Mouse (Mus musculus): Measurements from ENCODE around the gene Atp23.
A peak's percentile ranks its signal among the peaks of the same experiment; 100 is the strongest.

Atp23 gene

GRCm38 (mm10) chr10:126865284-126865683 lies 35.9 kb downstream of the Atp23 start:
- TF ChIP-seq NANOG (IDR thresholded peaks at IDR 0.05; ENCODE audit: borderline replicate concordance, low read length) (no peak), POU5F1 (IDR thresholded peaks at IDR 0.05; ENCODE audit: borderline replicate concordance, low read length) (no peak), CTCF (conservative IDR thresholded peaks at IDR 0.05; ENCODE audit: low read length) (no peak)
- Histone ChIP-seq H3K4me3 (replicated peaks; ENCODE audit: low read length) (no peak overlapping the region), H3K4me1 (replicated peaks; ENCODE audit: low read depth, low read length) (peaks cover 4% of the 10 kb centered on the region; the same call in 1 of the 2 replicates), H3K27me3 (ENCODE audit: insufficient read depth, low read length) (peaks cover 2% of the 10 kb centered on the region; the same call in 1 of the 2 replicates), H3K36me3 (ENCODE audit: insufficient read depth, low read length) (no peaks in the 10 kb centered on the region), H3K9me3 (ENCODE audit: low read length) (no peaks in the 10 kb centered on the region)

GRCm38 (mm10) chr10:126862193-126862592 lies 39.0 kb downstream of the Atp23 start:
- Histone ChIP-seq H3K4me1 (replicated peaks; ENCODE audit: low read depth, low read length) (peaks cover 4% of the 10 kb centered on the region; the same call in 1 of the 2 replicates), H3K27me3 (ENCODE audit: insufficient read depth, low read length) (no peaks in the 10 kb centered on the region), H3K9me3 (ENCODE audit: low read length) (no peaks in the 10 kb centered on the region; the same call in 1 of the 2 replicates), H3K4me3 (replicated peaks; ENCODE audit: low read length) (no peak overlapping the region), H3K36me3 (ENCODE audit: insufficient read depth, low read length) (no peaks in the 10 kb centered on the region)
- TF ChIP-seq POU5F1 (IDR thresholded peaks at IDR 0.05; ENCODE audit: borderline replicate concordance, low read length) (no peak), CTCF (conservative IDR thresholded peaks at IDR 0.05; ENCODE audit: low read length) (no peak), NANOG (IDR thresholded peaks at IDR 0.05; ENCODE audit: borderline replicate concordance, low read length) (no peak)

DNA sequence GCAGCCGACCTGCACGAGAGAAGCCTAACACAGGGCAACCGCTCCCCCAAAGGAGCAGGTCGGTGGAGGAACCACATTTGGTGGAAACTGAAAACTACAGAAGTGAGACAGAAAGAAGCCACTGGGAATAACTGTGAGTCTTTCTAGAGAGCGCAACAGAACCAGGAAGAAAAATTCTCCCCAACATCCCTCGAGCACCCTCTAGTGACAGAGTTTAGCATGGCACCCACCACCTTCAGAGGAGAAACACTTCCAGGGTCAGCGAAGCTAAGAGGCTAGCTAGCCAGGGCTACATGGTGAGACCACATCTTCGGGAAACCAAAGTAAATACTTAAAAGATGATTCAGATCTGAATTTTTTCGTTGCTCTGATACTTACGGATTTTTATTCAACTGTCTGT lies 47.9 kb downstream of the Atp23 start:
- TF ChIP-seq POU5F1 (IDR thresholded peaks at IDR 0.05; ENCODE audit: borderline replicate concordance, low read length), result no peak
- TF ChIP-seq NANOG (IDR thresholded peaks at IDR 0.05; ENCODE audit: borderline replicate concordance, low read length), result no peak
- peak; percentile 87 for TF ChIP-seq CTCF (conservative IDR thresholded peaks at IDR 0.05; ENCODE audit: low read length)
- Histone ChIP-seq H3K4me1 (replicated peaks; ENCODE audit: low read depth, low read length) (no peaks in the 10 kb centered on the region), H3K4me3 (replicated peaks; ENCODE audit: low read length) (no peak overlapping the region), H3K9me3 (ENCODE audit: low read length) (0 out of 2 replicates have a peak, but pooled peaks cover 3% of the 10 kb centered on the region), H3K36me3 (ENCODE audit: insufficient read depth, low read length) (no peaks in the 10 kb centered on the region), H3K27me3 (ENCODE audit: insufficient read depth, low read length) (no peaks in the 10 kb centered on the region)

GRCm38 (mm10) chr10:126845309-126845911 lies 55.7 kb downstream of the Atp23 start:
- H3K9me3 ChIP-seq (ENCODE audit: low read length), result 0 out of 2 replicates have a peak, but pooled peaks cover 3% of the 10 kb centered on the region
- no peaks in the 10 kb centered on the region for H3K27me3 ChIP-seq (ENCODE audit: insufficient read depth, low read length)
- TF ChIP-seq NANOG (IDR thresholded peaks at IDR 0.05; ENCODE audit: borderline replicate concordance, low read length) (no peak), CTCF (conservative IDR thresholded peaks at IDR 0.05; ENCODE audit: low read length) (no peak), POU5F1 (IDR thresholded peaks at IDR 0.05; ENCODE audit: borderline replicate concordance, low read length) (no peak)
- H3K36me3 ChIP-seq (ENCODE audit: insufficient read depth, low read length), result no peaks in the 10 kb centered on the region
- H3K4me1 ChIP-seq (replicated peaks; ENCODE audit: low read depth, low read length), result peaks cover 5% of the 10 kb centered on the region
- no peak overlapping the region for H3K4me3 ChIP-seq (replicated peaks; ENCODE audit: low read length)

- no peak overlapping the region for H3K4me3 ChIP-seq (replicated peaks; ENCODE audit: low read length)
- H3K9me3 ChIP-seq (ENCODE audit: low read length), result 0 out of 2 replicates have a peak, but pooled peaks cover 3% of the 10 kb centered on the region
- peaks cover 5% of the 10 kb centered on the region for H3K4me1 ChIP-seq (replicated peaks; ENCODE audit: low read depth, low read length)
- H3K27me3 ChIP-seq (ENCODE audit: insufficient read depth, low read length), result no peaks in the 10 kb centered on the region
- TF ChIP-seq POU5F1 (IDR thresholded peaks at IDR 0.05; ENCODE audit: borderline replicate concordance, low read length) (no peak), NANOG (IDR thresholded peaks at IDR 0.05; ENCODE audit: borderline replicate concordance, low read length) (no peak), CTCF (conservative IDR thresholded peaks at IDR 0.05; ENCODE audit: low read length) (peak; percentile 70)
- no peaks in the 10 kb centered on the region for H3K36me3 ChIP-seq (ENCODE audit: insufficient read depth, low read length)
Measured at GRCm38 (mm10) chr10:126844689-126845088, 56.5 kb downstream of the Atp23 start.

- Histone ChIP-seq H3K27me3 (ENCODE audit: insufficient read depth, low read length) (no peaks in the 10 kb centered on the region), H3K4me3 (replicated peaks; ENCODE audit: low read length) (no peak overlapping the region), H3K36me3 (ENCODE audit: insufficient read depth, low read length) (no peaks in the 10 kb centered on the region), H3K9me3 (ENCODE audit: low read length) (no peaks in the 10 kb centered on the region), H3K4me1 (replicated peaks; ENCODE audit: low read depth, low read length) (peaks cover 3% of the 10 kb centered on the region)
- no peak for TF ChIP-seq POU5F1 (IDR thresholded peaks at IDR 0.05; ENCODE audit: borderline replicate concordance, low read length)
- TF ChIP-seq CTCF (conservative IDR thresholded peaks at IDR 0.05; ENCODE audit: low read length), result peak; percentile 47
- no peak for TF ChIP-seq NANOG (IDR thresholded peaks at IDR 0.05; ENCODE audit: borderline replicate concordance, low read length)
Measured at GRCm38 (mm10) chr10:126840266-126840665, 60.9 kb downstream of the Atp23 start.

DNA sequence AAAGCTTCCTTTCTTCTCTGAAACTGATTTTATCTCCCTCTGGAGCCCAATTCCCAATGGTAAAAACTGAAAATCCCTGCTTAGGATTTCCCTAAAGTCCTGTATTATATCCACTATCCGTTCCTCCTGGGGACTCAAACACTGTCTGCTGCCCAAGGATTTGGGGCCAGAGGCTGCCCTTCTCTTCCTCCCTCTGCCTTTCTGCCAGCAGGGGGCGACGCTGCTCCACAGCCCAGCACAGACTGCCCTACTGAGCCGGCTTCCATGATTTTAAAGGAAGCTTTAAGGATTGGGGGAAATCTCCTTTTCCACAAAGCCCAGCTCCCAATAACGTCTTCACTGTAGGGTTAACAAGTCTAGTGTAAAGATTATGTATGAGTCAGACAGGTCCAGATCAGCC lies 68.1 kb downstream of the Atp23 start:
- Histone ChIP-seq H3K4me1 (replicated peaks; ENCODE audit: low read depth, low read length) (peaks cover 42% of the 10 kb centered on the region), H3K9me3 (ENCODE audit: low read length) (no peaks in the 10 kb centered on the region), H3K27me3 (ENCODE audit: insufficient read depth, low read length) (no peaks in the 10 kb centered on the region), H3K36me3 (ENCODE audit: insufficient read depth, low read length) (no peaks in the 10 kb centered on the region), H3K4me3 (replicated peaks; ENCODE audit: low read length) (no peak overlapping the region)
- TF ChIP-seq POU5F1 (IDR thresholded peaks at IDR 0.05; ENCODE audit: borderline replicate concordance, low read length) (no peak), CTCF (conservative IDR thresholded peaks at IDR 0.05; ENCODE audit: low read length) (peak; percentile 89)

- Histone ChIP-seq H3K27me3 (ENCODE audit: insufficient read depth, low read length) (no peaks in the 10 kb centered on the region), H3K4me3 (replicated peaks; ENCODE audit: low read length) (no peak overlapping the region), H3K4me1 (replicated peaks; ENCODE audit: low read depth, low read length) (peaks cover 44% of the 10 kb centered on the region), H3K36me3 (ENCODE audit: insufficient read depth, low read length) (no peaks in the 10 kb centered on the region), H3K9me3 (ENCODE audit: low read length) (peaks cover 8% of the 10 kb centered on the region)
- no peak for TF ChIP-seq NANOG (IDR thresholded peaks at IDR 0.05; ENCODE audit: borderline replicate concordance, low read length)
- TF ChIP-seq CTCF (conservative IDR thresholded peaks at IDR 0.05; ENCODE audit: low read length), result no peak
- no peak for TF ChIP-seq POU5F1 (IDR thresholded peaks at IDR 0.05; ENCODE audit: borderline replicate concordance, low read length)
Measured at GRCm38 (mm10) chr10:126831329-126831728, 69.8 kb downstream of the Atp23 start.

GRCm38 (mm10) chr10:126828618-126829017 lies 72.5 kb downstream of the Atp23 start:
- H3K36me3 ChIP-seq (ENCODE audit: insufficient read depth, low read length), result no peaks in the 10 kb centered on the region
- no peak for TF ChIP-seq POU5F1 (IDR thresholded peaks at IDR 0.05; ENCODE audit: borderline replicate concordance, low read length)
- no peak for TF ChIP-seq CTCF (conservative IDR thresholded peaks at IDR 0.05; ENCODE audit: low read length)
- TF ChIP-seq NANOG (IDR thresholded peaks at IDR 0.05; ENCODE audit: borderline replicate concordance, low read length), result no peak
- H3K4me1 ChIP-seq (replicated peaks; ENCODE audit: low read depth, low read length), result peaks cover 45% of the 10 kb centered on the region
- no peaks in the 10 kb centered on the region for H3K27me3 ChIP-seq (ENCODE audit: insufficient read depth, low read length)
- H3K4me3 ChIP-seq (replicated peaks; ENCODE audit: low read length), result no peak overlapping the region
- peaks cover 17% of the 10 kb centered on the region for H3K9me3 ChIP-seq (ENCODE audit: low read length)
